Mouse (Mus musculus): ENCODE data around the gene Spty2d1. TPM values are rescaled to one million over a fixed set of nuclear protein-coding genes. Genes with fewer than 3 reads are reported as not detected.

The Spty2d1 gene
- polyA plus RNA-seq, 1 experiment from 2014 or later: 15.7 TPM

DNA sequence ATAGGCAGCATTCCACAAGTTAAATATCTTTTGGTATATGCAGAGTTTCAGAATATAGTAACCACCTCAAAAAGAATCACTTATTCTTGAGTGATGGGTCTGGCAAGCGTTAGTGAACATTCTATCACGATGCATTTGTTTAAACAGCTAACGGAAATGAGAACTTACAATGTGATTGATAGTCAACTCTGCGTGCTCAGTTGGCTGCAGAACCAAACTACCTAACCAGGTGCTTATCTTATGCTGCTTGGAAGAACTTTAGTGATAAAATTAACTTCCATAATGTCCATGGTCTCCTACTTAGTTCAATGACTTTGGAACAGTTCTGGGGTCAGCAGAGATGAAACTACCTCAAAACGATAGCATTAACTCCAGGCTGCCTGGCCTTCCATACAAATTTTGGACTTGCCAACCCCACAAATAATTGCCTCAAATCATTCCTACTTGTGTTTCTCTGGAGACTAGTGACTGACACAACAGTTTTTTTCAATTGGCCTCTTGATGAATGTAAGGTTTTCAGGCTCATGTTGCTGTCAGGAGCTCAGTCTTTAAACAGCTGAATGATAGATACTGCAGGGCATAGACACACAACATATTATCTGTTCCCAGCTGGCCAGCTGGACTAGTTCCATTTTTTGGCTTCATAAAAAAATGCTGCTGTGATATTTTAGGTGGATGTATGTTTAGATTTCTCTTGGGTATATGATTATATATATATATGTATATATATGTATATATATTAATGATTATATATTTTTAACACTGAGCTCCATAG is 6.9 kb downstream of the Spty2d1 start:
- Histone ChIP-seq H3K27me3 (ENCODE audit: control insufficient read depth, insufficient read depth, low read length) (no peaks in the 10 kb centered on the region), H3K36me3 (ENCODE audit: control insufficient read depth, insufficient read depth, low read length) (peaks cover 26% of the 10 kb centered on the region), H3K9ac (ENCODE audit: low read depth, low read length) (no peak overlapping the region), H3K4me1 (ENCODE audit: control insufficient read depth, insufficient read depth, low read length) (0 out of 2 replicates have a peak, but pooled peaks cover 12% of the 10 kb centered on the region), H3K27ac (ENCODE audit: low read depth, low read length) (no peak overlapping the region), H3K9me3 (ENCODE audit: control insufficient read depth, low read length) (no peaks in the 10 kb centered on the region), H3K4me3 (ENCODE audit: low read length) (no peak overlapping the region), H3K4me2 (replicated peaks; ENCODE audit: low read depth, low read length) (no peak overlapping the region)
- ATAC-seq (ENCODE audit: low FRiP score, low TSS enrichment): no peak
- WGBS: 82% methylated on average over 5 of the region's 5 CpGs

DNA sequence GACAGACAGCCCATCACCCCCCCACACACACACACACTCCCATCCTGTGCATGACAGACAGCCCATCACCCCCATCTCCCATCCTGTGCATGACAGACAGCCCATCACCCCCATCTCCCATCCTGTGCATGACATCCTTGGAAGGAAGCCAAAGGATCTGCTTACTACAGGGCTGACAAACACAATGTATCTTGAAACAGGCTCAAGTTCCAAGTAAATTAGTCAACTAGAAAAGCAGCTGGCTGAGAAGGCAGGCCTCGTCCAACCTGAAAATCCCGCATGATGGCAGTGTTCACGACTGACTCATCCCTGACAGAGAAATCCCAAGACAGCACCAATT is 7.6 kb downstream of the Spty2d1 start:
- no peak overlapping the region for H3K27ac ChIP-seq (ENCODE audit: low read depth, low read length)

DNA sequence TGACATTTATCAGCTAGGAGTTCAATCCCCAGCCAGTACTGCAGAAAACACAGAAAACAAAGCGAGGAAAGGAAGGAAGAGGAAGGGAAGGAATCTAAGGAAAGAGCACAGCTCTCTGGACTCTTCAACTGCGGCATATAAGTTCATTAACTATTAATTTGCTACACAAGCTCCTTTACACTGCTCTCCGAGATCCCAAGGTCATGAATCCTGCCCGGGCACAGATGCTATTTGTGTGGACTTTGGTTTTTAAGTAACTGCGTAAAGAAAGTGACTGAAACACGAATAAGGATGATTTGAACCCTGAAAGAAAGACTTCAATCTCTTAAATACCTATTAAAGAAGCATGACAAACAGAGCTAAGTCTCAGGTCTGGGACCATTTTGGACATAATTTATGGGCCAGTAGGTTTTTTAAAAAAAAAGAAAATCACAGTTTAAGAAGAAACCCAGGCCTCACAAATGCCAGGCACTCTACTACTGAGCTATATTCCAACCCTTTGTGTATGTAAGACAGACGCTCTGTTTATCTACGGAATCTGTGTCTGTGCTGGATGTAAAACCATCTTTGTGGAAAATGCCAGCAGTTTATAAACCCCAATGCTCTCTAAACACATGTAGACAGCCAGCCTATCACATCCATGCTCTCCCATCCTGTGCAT is 8.1 kb downstream of the Spty2d1 start:
- Histone ChIP-seq H3K9me3 (ENCODE audit: control insufficient read depth, low read length) (no peaks in the 10 kb centered on the region), H3K4me2 (replicated peaks; ENCODE audit: low read depth, low read length) (no peak overlapping the region), H3K4me3 (ENCODE audit: low read length) (no peak overlapping the region), H3K4me1 (ENCODE audit: control insufficient read depth, insufficient read depth, low read length) (0 out of 2 replicates have a peak, but pooled peaks cover 12% of the 10 kb centered on the region), H3K9ac (ENCODE audit: low read depth, low read length) (no peak overlapping the region), H3K27me3 (ENCODE audit: control insufficient read depth, insufficient read depth, low read length) (no peaks in the 10 kb centered on the region), H3K27ac (ENCODE audit: low read depth, low read length) (no peak overlapping the region), H3K36me3 (ENCODE audit: control insufficient read depth, insufficient read depth, low read length) (peaks cover 36% of the 10 kb centered on the region)
- WGBS: 80% methylated on average over 8 of the region's 8 CpGs
- ATAC-seq (ENCODE audit: low FRiP score, low TSS enrichment): no peak

More for the DNA sequence above, 7.6 kb downstream of the Spty2d1 start:
- Histone ChIP-seq H3K9ac (ENCODE audit: low read depth, low read length) (no peak overlapping the region), H3K4me1 (ENCODE audit: control insufficient read depth, insufficient read depth, low read length) (0 out of 2 replicates have a peak, but pooled peaks cover 12% of the 10 kb centered on the region), H3K36me3 (ENCODE audit: control insufficient read depth, insufficient read depth, low read length) (peaks cover 31% of the 10 kb centered on the region), H3K9me3 (ENCODE audit: control insufficient read depth, low read length) (no peaks in the 10 kb centered on the region), H3K4me3 (ENCODE audit: low read length) (no peak overlapping the region), H3K4me2 (replicated peaks; ENCODE audit: low read depth, low read length) (no peak overlapping the region), H3K27me3 (ENCODE audit: control insufficient read depth, insufficient read depth, low read length) (no peaks in the 10 kb centered on the region)
- WGBS: 42% methylated on average over 3 of the region's 3 CpGs
- peak; percentile 60; the same call in 1 of the 2 replicates for ATAC-seq (ENCODE audit: low FRiP score, low TSS enrichment)

DNA sequence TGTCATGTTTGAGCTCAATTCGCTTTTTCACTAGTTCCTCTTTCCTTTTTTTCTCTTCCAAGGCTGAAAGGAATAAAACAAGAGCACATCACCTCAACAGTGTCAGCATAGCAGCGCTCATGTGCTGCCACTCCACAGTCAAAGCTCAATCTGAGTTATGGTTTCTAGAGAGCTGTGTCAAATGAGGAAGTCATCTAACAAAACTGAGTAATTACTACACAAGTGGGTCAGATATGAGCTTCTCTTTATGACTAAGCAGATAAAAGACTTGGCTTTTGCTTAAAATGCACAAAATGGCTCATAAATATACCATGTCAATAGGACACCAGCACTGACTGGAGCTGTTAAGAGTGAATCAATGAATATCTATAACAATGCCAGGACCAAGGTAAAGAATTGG is 9.3 kb downstream of the Spty2d1 start:
- H3K27ac ChIP-seq (ENCODE audit: low read depth, low read length): no peak overlapping the region
- H3K9me3 ChIP-seq (ENCODE audit: control insufficient read depth, low read length): no peaks in the 10 kb centered on the region
- H3K4me1 ChIP-seq (ENCODE audit: control insufficient read depth, insufficient read depth, low read length): 0 out of 2 replicates have a peak, but pooled peaks cover 12% of the 10 kb centered on the region
- no peak overlapping the region for H3K4me3 ChIP-seq (ENCODE audit: low read length)
- peaks cover 48% of the 10 kb centered on the region for H3K36me3 ChIP-seq (ENCODE audit: control insufficient read depth, insufficient read depth, low read length)
- H3K9ac ChIP-seq (ENCODE audit: low read depth, low read length): no peak overlapping the region
- 94% methylated on average over 2 of the region's 2 CpGs for WGBS
- no peak for ATAC-seq (ENCODE audit: low FRiP score, low TSS enrichment)
- H3K4me2 ChIP-seq (replicated peaks; ENCODE audit: low read depth, low read length): no peak overlapping the region
- no peaks in the 10 kb centered on the region for H3K27me3 ChIP-seq (ENCODE audit: control insufficient read depth, insufficient read depth, low read length)

DNA sequence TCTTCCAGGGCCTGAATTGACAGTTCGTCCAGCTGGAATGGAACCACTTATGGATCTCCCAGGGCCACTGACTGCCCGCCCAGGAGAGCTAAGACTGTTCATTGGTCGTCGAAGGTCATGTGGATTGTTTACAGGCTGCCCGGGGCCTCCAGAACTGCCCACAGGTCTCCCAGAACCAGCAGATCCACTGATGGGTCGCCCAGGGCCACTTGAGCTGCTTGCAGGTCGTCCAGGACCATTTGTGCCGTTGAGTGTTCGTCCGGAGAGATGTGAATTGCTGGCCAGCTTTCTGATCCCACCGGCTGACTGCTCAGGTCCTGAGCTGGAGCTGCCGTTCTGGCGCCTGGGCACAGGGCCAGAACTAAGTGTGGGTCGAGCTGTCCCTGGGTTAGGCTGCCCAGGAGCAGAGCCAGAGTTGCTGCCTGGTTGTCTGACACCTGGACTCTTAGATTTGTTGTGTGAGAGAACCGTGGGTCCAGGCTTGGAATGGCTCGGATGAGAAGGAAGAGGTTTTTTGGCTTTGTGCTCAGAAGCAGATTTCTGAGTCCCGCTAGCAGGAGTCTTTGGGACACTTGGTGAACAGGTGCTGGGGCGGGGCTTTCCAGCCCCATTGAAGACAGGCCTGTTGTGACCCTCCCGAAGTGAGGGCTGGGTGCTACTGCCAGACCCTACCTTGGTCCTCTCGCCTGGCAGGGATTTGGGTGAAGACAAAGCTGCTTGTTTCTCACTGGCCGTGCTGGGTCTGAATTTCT is 10.4 kb downstream of the Spty2d1 start:
- ATAC-seq (ENCODE audit: low FRiP score, low TSS enrichment): no peak
- Histone ChIP-seq H3K27ac (ENCODE audit: low read depth, low read length) (no peak overlapping the region), H3K9ac (ENCODE audit: low read depth, low read length) (no peak overlapping the region), H3K4me2 (replicated peaks; ENCODE audit: low read depth, low read length) (no peak overlapping the region), H3K4me3 (ENCODE audit: low read length) (no peak overlapping the region), H3K9me3 (ENCODE audit: control insufficient read depth, low read length) (no peaks in the 10 kb centered on the region), H3K4me1 (ENCODE audit: control insufficient read depth, insufficient read depth, low read length) (0 out of 2 replicates have a peak, but pooled peaks cover 12% of the 10 kb centered on the region), H3K36me3 (ENCODE audit: control insufficient read depth, insufficient read depth, low read length) (peaks cover 58% of the 10 kb centered on the region), H3K27me3 (ENCODE audit: control insufficient read depth, insufficient read depth, low read length) (no peaks in the 10 kb centered on the region)
- 87% methylated on average over 21 of the region's 21 CpGs for WGBS

DNA sequence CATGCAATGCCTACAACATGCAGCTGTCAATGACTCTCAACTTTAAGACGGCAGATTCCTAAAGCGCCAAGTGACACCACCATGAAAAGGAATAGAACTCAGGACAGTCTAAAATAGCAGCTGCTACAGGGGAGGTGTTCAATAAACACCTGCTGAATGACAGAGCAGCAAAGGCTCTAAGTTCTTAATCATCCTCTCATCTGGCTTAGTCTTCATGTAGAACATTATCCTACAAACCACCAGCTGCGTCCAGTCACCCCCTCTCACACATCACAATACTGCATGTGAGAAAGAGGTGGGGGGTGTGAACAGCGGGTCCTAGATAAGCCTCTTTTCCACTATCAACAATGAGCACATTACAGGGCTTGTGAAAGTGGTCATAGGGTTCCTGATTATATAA is 11.2 kb downstream of the Spty2d1 start:
- no peak overlapping the region for H3K27ac ChIP-seq (ENCODE audit: low read depth, low read length)
- 88% methylated on average over 4 of the region's 4 CpGs for WGBS
- ATAC-seq (ENCODE audit: low FRiP score, low TSS enrichment): no peak

DNA sequence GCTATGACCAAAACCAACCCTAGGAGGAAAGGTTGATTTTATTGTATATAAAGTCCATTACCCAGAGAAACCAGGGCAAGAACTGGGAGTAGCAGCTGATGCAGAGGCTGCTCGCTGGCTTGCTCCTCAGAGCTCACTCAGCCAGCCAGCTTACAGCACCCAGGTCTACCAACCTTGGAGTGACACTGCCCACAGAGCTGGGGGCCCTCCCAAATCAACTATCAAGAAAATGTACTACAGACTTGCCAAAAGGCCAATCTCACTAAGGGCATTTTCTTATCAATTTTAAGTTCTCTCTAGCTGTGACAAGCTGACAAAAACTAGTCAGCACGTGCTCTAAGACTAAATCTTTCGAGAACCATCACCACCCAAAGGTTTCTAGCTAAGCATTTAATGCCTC is 12.7 kb downstream of the Spty2d1 start:
- Histone ChIP-seq H3K4me1 (ENCODE audit: control insufficient read depth, insufficient read depth, low read length) (0 out of 2 replicates have a peak, but pooled peaks cover 7% of the 10 kb centered on the region), H3K27me3 (ENCODE audit: control insufficient read depth, insufficient read depth, low read length) (no peaks in the 10 kb centered on the region), H3K36me3 (ENCODE audit: control insufficient read depth, insufficient read depth, low read length) (peaks cover 76% of the 10 kb centered on the region), H3K9ac (ENCODE audit: low read depth, low read length) (no peak overlapping the region), H3K4me2 (replicated peaks; ENCODE audit: low read depth, low read length) (no peak overlapping the region), H3K9me3 (ENCODE audit: control insufficient read depth, low read length) (no peaks in the 10 kb centered on the region), H3K4me3 (ENCODE audit: low read length) (no peak overlapping the region), H3K27ac (ENCODE audit: low read depth, low read length) (no peak overlapping the region)
- WGBS: 90% methylated on average over 3 of the region's 3 CpGs
- no peak for ATAC-seq (ENCODE audit: low FRiP score, low TSS enrichment)

More for the DNA sequence above, 11.2 kb downstream of the Spty2d1 start:
- Histone ChIP-seq H3K27me3 (ENCODE audit: control insufficient read depth, insufficient read depth, low read length) (no peaks in the 10 kb centered on the region), H3K36me3 (ENCODE audit: control insufficient read depth, insufficient read depth, low read length) (peaks cover 66% of the 10 kb centered on the region), H3K4me2 (replicated peaks; ENCODE audit: low read depth, low read length) (no peak overlapping the region), H3K4me3 (ENCODE audit: low read length) (no peak overlapping the region), H3K4me1 (ENCODE audit: control insufficient read depth, insufficient read depth, low read length) (0 out of 2 replicates have a peak, but pooled peaks cover 12% of the 10 kb centered on the region), H3K9me3 (ENCODE audit: control insufficient read depth, low read length) (no peaks in the 10 kb centered on the region), H3K9ac (ENCODE audit: low read depth, low read length) (no peak overlapping the region)

DNA sequence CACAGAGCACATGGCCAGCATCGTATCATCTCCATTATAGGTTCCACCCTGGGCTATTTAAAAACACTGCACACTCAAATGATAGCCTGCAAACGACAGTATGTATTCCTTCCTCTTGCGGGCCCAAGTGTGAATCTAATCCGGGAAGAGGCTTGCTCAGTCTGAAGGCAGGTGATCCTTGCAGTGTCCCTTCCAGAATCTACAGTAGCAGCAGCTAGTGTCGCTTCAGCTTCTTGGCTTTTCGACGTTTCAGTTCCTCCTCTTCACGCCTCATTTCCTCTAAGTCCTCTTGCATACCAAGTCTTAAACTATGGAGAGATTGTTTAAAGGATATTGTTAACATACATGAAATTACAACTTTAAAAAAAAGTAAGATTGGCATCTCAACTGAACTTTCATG is 15.1 kb downstream of the Spty2d1 start:
- H3K4me2 ChIP-seq (replicated peaks; ENCODE audit: low read depth, low read length): no peak overlapping the region
- peaks cover 70% of the 10 kb centered on the region for H3K36me3 ChIP-seq (ENCODE audit: control insufficient read depth, insufficient read depth, low read length)
- no peaks in the 10 kb centered on the region for H3K27me3 ChIP-seq (ENCODE audit: control insufficient read depth, insufficient read depth, low read length)
- ATAC-seq (ENCODE audit: low FRiP score, low TSS enrichment): no peak
- H3K9ac ChIP-seq (ENCODE audit: low read depth, low read length): no peak overlapping the region
- no peak overlapping the region for H3K4me3 ChIP-seq (ENCODE audit: low read length)
- WGBS: 57% methylated on average over 8 of the region's 8 CpGs
- no peak overlapping the region for H3K27ac ChIP-seq (ENCODE audit: low read depth, low read length)
- H3K4me1 ChIP-seq (ENCODE audit: control insufficient read depth, insufficient read depth, low read length): no peaks in the 10 kb centered on the region
- no peaks in the 10 kb centered on the region for H3K9me3 ChIP-seq (ENCODE audit: control insufficient read depth, low read length)

Data from kidney, embryonic 14.5 days (tissue).